Mouse (Mus musculus) embryonic facial prominence, embryonic 13.5 days (tissue): Measurements from ENCODE around the gene Iqgap2. TPM values are rescaled to one million over a fixed set of nuclear protein-coding genes. Genes with fewer than 3 reads are reported as not detected.

Experiments
- ATAC-seq: fragments of 200-750 bp; cut with Nextera tagmentation; 2 replicates; pipeline ENCODE4 v1.8.0; 2017; ENCODE audit warnings: low read depth; ENCODE audit not compliant: insufficient number of reproducible peaks, insufficient read depth, low FRiP score, low TSS enrichment
- H3K27ac ChIP-seq: fragments of 300-500 bp; sonication (generic); 2 replicates; pipeline ENCODE4 v1.5.1; 2015; ENCODE audit warnings: moderate library complexity, mild to moderate bottlenecking, inconsistent platforms
- H3K27me3 ChIP-seq: fragments of 300-500 bp; sonication (generic); 2 replicates; pipeline ENCODE4 v1.6.1; 2015; ENCODE audit warnings: mild to moderate bottlenecking, inconsistent platforms
- H3K36me3 ChIP-seq: fragments of 300-500 bp; sonication (generic); 2 replicates; pipeline ENCODE4 v1.6.1; 2015; ENCODE audit warnings: mild to moderate bottlenecking, inconsistent platforms
- H3K4me1 ChIP-seq: fragments of 300-500 bp; sonication (generic); 2 replicates; pipeline ENCODE4 v1.6.1; 2015; ENCODE audit warnings: inconsistent platforms
- H3K4me2 ChIP-seq: fragments of 300-500 bp; sonication (generic); 2 replicates; pipeline ENCODE4 v1.6.1; 2015; ENCODE audit warnings: moderate library complexity, mild to moderate bottlenecking, inconsistent platforms
- H3K4me3 ChIP-seq: fragments of 300-500 bp; sonication (generic); 2 replicates; pipeline ENCODE4 v1.5.1; 2015; ENCODE audit warnings: mild to moderate bottlenecking, inconsistent platforms
- H3K9ac ChIP-seq: fragments of 300-500 bp; sonication (generic); 2 replicates; pipeline ENCODE4 v1.6.1; 2015; ENCODE audit warnings: mild to moderate bottlenecking, inconsistent platforms
- H3K9me3 ChIP-seq: fragments of 300-500 bp; sonication (generic); 2 replicates; pipeline ENCODE4 v1.6.1; 2016; ENCODE audit warnings: inconsistent platforms
- WGBS: fragments of 180-500 bp; shearing (Covaris S2); methylation state at CpG from one replicate; pipeline ENCODE4 v1.1.7; 2015; ENCODE audit warnings: mixed read lengths; 5-methylcytosine and 5-hydroxymethylcytosine counted together
- polyA plus RNA-seq: library from polyadenylated mRNA; unstranded; fragments of >200 nt; fragmentation: Nextera tagmentation; extraction: Ambion mirVana; gene quantifications from 2 replicates; pipeline ENCODE4 v1.2.1, GENCODE M21; 2015

The Iqgap2 gene
- polyA plus RNA-seq, 1 experiment from 2014 or later: 15.1 TPM

- Histone ChIP-seq H3K27ac (no peak overlapping the region), H3K27me3 (no peaks in the 10 kb centered on the region), H3K4me1 (peaks cover 27% of the 10 kb centered on the region), H3K9me3 (no peaks in the 10 kb centered on the region), H3K36me3 (no peaks in the 10 kb centered on the region), H3K4me2 (no peak overlapping the region), H3K9ac (no peak overlapping the region), H3K4me3 (no peak overlapping the region)
- ATAC-seq: no peak
- 71% methylated on average over 11 of the region's 11 CpGs for WGBS
Measured at GRCm38 (mm10) chr13:95774966-95775696, 116.6 kb downstream of the Iqgap2 start.

GRCm38 (mm10) chr13:95765017-95765416, 126.7 kb downstream of the Iqgap2 start:
- Histone ChIP-seq H3K9me3 (no peaks in the 10 kb centered on the region), H3K9ac (peak overlapping the region; percentile 44; the same call in 1 of the 2 replicates), H3K4me3 (0 out of 2 replicates have a peak overlapping the region, but pooled peaks have one; percentile 9), H3K4me1 (peaks cover 25% of the 10 kb centered on the region), H3K27me3 (no peaks in the 10 kb centered on the region), H3K4me2 (peak overlapping the region; percentile 28; the same call in 1 of the 2 replicates), H3K27ac (peak overlapping the region; percentile 14; the same call in 1 of the 2 replicates), H3K36me3 (no peaks in the 10 kb centered on the region)
- 16% methylated on average over 9 of the region's 9 CpGs for WGBS
- ATAC-seq: no peak

- H3K36me3 ChIP-seq: no peaks in the 10 kb centered on the region
- no peak overlapping the region for H3K4me2 ChIP-seq
- H3K9me3 ChIP-seq: no peaks in the 10 kb centered on the region
- H3K27me3 ChIP-seq: no peaks in the 10 kb centered on the region
- 18% methylated on average over 3 of the region's 3 CpGs for WGBS
- no peak overlapping the region for H3K9ac ChIP-seq
- H3K27ac ChIP-seq: no peak overlapping the region
- peaks cover 25% of the 10 kb centered on the region for H3K4me1 ChIP-seq
- ATAC-seq: 0 out of 2 replicates have a peak, but pooled peaks have one; percentile 45
- H3K4me3 ChIP-seq: no peak overlapping the region
Measured at GRCm38 (mm10) chr13:95763876-95764517, 127.7 kb downstream of the Iqgap2 start.

GRCm38 (mm10) chr13:95759810-95760209, 131.9 kb downstream of the Iqgap2 start:
- ATAC-seq: no peak
- Histone ChIP-seq H3K9me3 (no peaks in the 10 kb centered on the region), H3K4me3 (no peak overlapping the region), H3K4me2 (no peak overlapping the region), H3K9ac (no peak overlapping the region), H3K27me3 (no peaks in the 10 kb centered on the region), H3K4me1 (peaks cover 20% of the 10 kb centered on the region), H3K36me3 (0 out of 2 replicates have a peak, but pooled peaks cover 4% of the 10 kb centered on the region), H3K27ac (no peak overlapping the region)
- WGBS: 90% methylated on average over 2 of the region's 2 CpGs

- ATAC-seq: no peak
- 89% methylated on average over 5 of the region's 5 CpGs for WGBS
- H3K27ac ChIP-seq: no peak overlapping the region
- no peak overlapping the region for H3K4me3 ChIP-seq
- 0 out of 2 replicates have a peak, but pooled peaks cover 4% of the 10 kb centered on the region for H3K36me3 ChIP-seq
- no peaks in the 10 kb centered on the region for H3K9me3 ChIP-seq
- H3K4me1 ChIP-seq: no peaks in the 10 kb centered on the region
- no peaks in the 10 kb centered on the region for H3K27me3 ChIP-seq
- no peak overlapping the region for H3K9ac ChIP-seq
- H3K4me2 ChIP-seq: no peak overlapping the region
Measured at GRCm38 (mm10) chr13:95754285-95754684, 137.4 kb downstream of the Iqgap2 start.

GRCm38 (mm10) chr13:95752386-95752785, 139.3 kb downstream of the Iqgap2 start:
- H3K27ac ChIP-seq: no peak overlapping the region
- H3K4me3 ChIP-seq: no peak overlapping the region
- peaks cover 6% of the 10 kb centered on the region; the same call in 1 of the 2 replicates for H3K4me1 ChIP-seq
- H3K4me2 ChIP-seq: no peak overlapping the region
- no peak overlapping the region for H3K9ac ChIP-seq
- no peak for ATAC-seq
- H3K27me3 ChIP-seq: no peaks in the 10 kb centered on the region
- H3K9me3 ChIP-seq: no peaks in the 10 kb centered on the region
- 0 out of 2 replicates have a peak, but pooled peaks cover 4% of the 10 kb centered on the region for H3K36me3 ChIP-seq
- WGBS: 82% methylated on average over 9 of the region's 9 CpGs

GRCm38 (mm10) chr13:95747541-95747940, 144.2 kb downstream of the Iqgap2 start:
- no peak for ATAC-seq
- H3K36me3 ChIP-seq: no peaks in the 10 kb centered on the region
- H3K4me2 ChIP-seq: no peak overlapping the region
- no peak overlapping the region for H3K27ac ChIP-seq
- H3K9ac ChIP-seq: no peak overlapping the region
- H3K9me3 ChIP-seq: no peaks in the 10 kb centered on the region
- 68% methylated on average over 11 of the region's 11 CpGs for WGBS
- no peaks in the 10 kb centered on the region for H3K27me3 ChIP-seq
- H3K4me3 ChIP-seq: no peak overlapping the region
- H3K4me1 ChIP-seq: peaks cover 42% of the 10 kb centered on the region

- Histone ChIP-seq H3K27ac (no peak overlapping the region), H3K36me3 (no peaks in the 10 kb centered on the region), H3K9me3 (no peaks in the 10 kb centered on the region), H3K4me2 (no peak overlapping the region), H3K4me1 (peaks cover 46% of the 10 kb centered on the region), H3K4me3 (no peak overlapping the region), H3K9ac (no peak overlapping the region), H3K27me3 (no peaks in the 10 kb centered on the region)
- 37% methylated on average over 7 of the region's 7 CpGs for WGBS
- no peak for ATAC-seq
Measured at GRCm38 (mm10) chr13:95747101-95747500, 144.6 kb downstream of the Iqgap2 start.

GRCm38 (mm10) chr13:95746509-95746908, 145.2 kb downstream of the Iqgap2 start:
- H3K4me1 ChIP-seq: peaks cover 48% of the 10 kb centered on the region
- no peak for ATAC-seq

GRCm38 (mm10) chr13:95745451-95745850, 146.3 kb downstream of the Iqgap2 start:
- H3K9ac ChIP-seq: no peak overlapping the region
- H3K4me1 ChIP-seq: peaks cover 56% of the 10 kb centered on the region
- no peak for ATAC-seq
- no peak overlapping the region for H3K4me2 ChIP-seq
- H3K36me3 ChIP-seq: no peaks in the 10 kb centered on the region
- H3K4me3 ChIP-seq: no peak overlapping the region
- WGBS: 34% methylated on average over 4 of the region's 4 CpGs
- H3K9me3 ChIP-seq: no peaks in the 10 kb centered on the region
- H3K27ac ChIP-seq: peak overlapping the region; percentile 57; the same call in 1 of the 2 replicates
- no peaks in the 10 kb centered on the region for H3K27me3 ChIP-seq

More at GRCm38 (mm10) chr13:95746509-95746908, 145.2 kb downstream of the Iqgap2 start:
- Histone ChIP-seq H3K9me3 (no peaks in the 10 kb centered on the region), H3K27me3 (no peaks in the 10 kb centered on the region), H3K27ac (no peak overlapping the region), H3K36me3 (no peaks in the 10 kb centered on the region), H3K4me3 (no peak overlapping the region), H3K9ac (no peak overlapping the region), H3K4me2 (no peak overlapping the region)
- 6% methylated on average over 6 of the region's 6 CpGs for WGBS

- Histone ChIP-seq H3K27ac (peak overlapping the region; percentile 81), H3K4me1 (peaks cover 61% of the 10 kb centered on the region)
- 45% methylated on average over 9 of the region's 9 CpGs for WGBS
Measured at GRCm38 (mm10) chr13:95742881-95743466, 148.7 kb downstream of the Iqgap2 start.

More at GRCm38 (mm10) chr13:95742881-95743466, 148.7 kb downstream of the Iqgap2 start:
- no peak overlapping the region for H3K4me2 ChIP-seq
- no peaks in the 10 kb centered on the region for H3K36me3 ChIP-seq
- ATAC-seq: no peak
- H3K9ac ChIP-seq: no peak overlapping the region
- no peak overlapping the region for H3K4me3 ChIP-seq
- H3K27me3 ChIP-seq: no peaks in the 10 kb centered on the region
- no peaks in the 10 kb centered on the region for H3K9me3 ChIP-seq
